Mouse (Mus musculus) gastrocnemius, postnatal 36 days (tissue): ENCODE results near the gene Diras2. TPM values are rescaled to one million over a fixed set of nuclear protein-coding genes. Genes with fewer than 3 reads are reported as not detected.

ENCODE experiments used
- DNase-seq, 2 experiments: peaks; one replicate each; pipeline ENCODE4 v3.0.0; 2022
- intact Hi-C: fragments of 180-260 bp; cut with DNase I; formaldehyde crosslinking; loops from one replicate; pipeline ENCODE4 v1.15.1; 2025
- total RNA-seq, 2 experiments: library from RNA; stranded (reverse); gene quantifications; 2 replicates each; pipeline ENCODE4 v1.2.3; 2021

The Diras2 gene
- total RNA-seq, 2 experiments from 2014 or later, result 0.05 to 0.10 TPM

- intact Hi-C loops, result no loop called here
- no peak for DNase-seq
These were observed 23.6 kb upstream of the Diras2 start for GRCm38 (mm10) chr13:52554722-52555121.

GRCm38 (mm10) chr13:52552822-52553477, 21.9 kb upstream of the Diras2 start:
- intact Hi-C loops, result no loop called here
- no peak for DNase-seq

GRCm38 (mm10) chr13:52551275-52551674, 20.2 kb upstream of the Diras2 start:
- intact Hi-C loops, result no loop called here
- DNase-seq, result no peak

- intact Hi-C loops, result no loop called here
- no peak for DNase-seq
These were observed 19.7 kb upstream of the Diras2 start for GRCm38 (mm10) chr13:52550690-52551193.

DNA sequence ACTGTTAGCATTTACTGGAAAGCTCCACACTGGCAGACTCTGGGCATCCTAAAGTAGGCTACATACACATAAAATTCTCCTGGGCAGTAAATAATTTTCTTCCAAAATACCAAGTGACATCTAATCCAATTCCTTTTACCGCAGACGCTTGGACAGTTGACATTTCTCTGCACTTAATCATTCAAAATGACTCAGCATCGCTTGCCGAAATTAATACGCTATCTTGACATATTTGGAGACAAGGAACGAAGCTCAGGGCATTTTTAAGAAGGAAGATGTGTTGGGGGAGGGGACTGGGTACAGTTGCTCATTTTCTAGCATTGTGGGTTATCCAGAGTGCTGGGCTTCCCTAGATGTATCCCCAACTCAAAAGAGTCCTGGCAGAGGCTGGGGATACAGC, 15.2 kb upstream of the Diras2 start:
- no peak for DNase-seq
- intact Hi-C loops, result no loop called here

- DNase-seq, result no peak
- intact Hi-C loops, result no loop called here
These were observed 11.6 kb upstream of the Diras2 start for GRCm38 (mm10) chr13:52542636-52543035.

- intact Hi-C loops, result no loop called here
- no peak for DNase-seq
These were observed 11.0 kb upstream of the Diras2 start for GRCm38 (mm10) chr13:52542036-52542526.

DNA sequence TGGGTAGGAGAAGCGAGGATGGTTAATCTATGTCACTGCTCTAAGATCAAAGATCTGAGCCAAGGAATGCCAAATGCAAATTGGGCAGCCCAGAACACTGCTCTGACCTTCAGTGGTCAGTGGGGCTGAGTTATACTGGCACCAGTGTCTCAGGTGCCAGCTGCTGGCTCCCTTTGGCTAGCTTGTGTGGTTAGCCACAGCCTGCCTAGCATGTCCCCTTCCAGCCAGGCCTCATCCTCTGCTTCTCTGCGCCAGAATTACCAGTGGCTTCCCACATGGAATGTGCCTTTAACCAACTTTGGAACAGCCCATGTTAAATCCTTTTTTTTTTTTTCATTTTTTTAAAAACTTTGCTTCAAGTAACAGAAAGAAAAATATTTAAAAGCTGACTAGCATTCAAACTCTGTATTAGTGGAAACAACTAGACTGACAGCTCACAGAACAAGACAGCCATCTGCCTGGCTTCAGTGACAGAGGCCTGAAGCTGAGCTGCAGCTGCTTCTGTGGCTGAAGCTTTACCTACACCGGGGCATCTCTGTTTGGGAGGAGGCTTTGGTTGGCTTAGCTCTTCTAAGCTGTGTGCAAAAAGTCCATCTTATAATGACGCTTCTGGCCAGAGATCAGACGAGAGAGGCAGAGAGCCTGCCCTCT, 10.4 kb upstream of the Diras2 start:
- intact Hi-C loops, result no loop called here
- no peak for DNase-seq

DNA sequence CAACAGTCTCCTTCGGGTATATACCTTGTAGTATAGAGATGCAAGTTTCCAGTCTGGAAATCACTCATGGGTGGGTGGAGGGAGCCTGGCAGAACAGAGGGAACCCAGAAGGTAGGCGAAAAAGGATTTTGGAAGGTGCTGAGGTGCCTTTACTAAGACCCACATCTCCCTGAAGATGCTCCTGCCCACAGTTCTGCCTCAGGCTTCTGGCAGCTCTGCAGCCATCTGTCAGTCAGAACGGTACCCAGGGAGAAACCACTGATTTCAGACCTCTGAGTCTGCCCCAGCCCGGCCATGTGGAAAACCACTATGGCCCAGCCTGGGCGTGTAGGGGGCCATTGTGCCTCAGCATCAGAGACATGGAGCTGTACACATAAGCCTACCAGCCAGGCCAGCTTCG, 8.4 kb upstream of the Diras2 start:
- DNase-seq, result no peak
- intact Hi-C loops, result loop anchor here (5.0 kb wide), 1 partner anchor 262 kb away; no protein-coding TSS in a partner anchor

DNA sequence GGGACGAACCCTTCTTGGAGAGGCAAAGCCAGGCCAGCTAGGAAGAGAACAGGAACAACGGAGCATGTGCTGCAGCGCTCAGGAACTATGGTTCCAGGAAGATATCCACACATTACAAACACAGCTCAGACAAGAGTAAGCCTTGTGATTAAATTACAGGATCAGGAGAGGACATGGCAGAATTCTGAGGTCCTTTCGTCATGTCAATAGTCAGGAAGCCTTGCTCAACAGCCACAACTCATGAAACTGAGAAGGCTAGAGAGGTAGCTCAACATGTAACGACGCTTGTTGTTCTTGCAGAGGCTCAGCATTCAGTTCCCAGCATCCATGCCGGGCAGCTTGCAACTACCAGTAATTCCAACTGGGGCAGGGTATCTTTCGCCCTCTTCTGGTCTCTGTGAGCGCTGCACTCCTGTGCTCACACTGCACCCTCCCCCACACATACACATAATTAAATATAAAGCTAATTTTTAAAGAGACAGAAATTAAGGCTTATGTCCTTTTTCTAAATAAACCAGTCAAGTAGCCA, 7.6 kb upstream of the Diras2 start:
- DNase-seq, result no peak
- intact Hi-C loops, result loop anchor here (5.0 kb wide), 1 partner anchor 261 kb away; no protein-coding TSS in a partner anchor

DNA sequence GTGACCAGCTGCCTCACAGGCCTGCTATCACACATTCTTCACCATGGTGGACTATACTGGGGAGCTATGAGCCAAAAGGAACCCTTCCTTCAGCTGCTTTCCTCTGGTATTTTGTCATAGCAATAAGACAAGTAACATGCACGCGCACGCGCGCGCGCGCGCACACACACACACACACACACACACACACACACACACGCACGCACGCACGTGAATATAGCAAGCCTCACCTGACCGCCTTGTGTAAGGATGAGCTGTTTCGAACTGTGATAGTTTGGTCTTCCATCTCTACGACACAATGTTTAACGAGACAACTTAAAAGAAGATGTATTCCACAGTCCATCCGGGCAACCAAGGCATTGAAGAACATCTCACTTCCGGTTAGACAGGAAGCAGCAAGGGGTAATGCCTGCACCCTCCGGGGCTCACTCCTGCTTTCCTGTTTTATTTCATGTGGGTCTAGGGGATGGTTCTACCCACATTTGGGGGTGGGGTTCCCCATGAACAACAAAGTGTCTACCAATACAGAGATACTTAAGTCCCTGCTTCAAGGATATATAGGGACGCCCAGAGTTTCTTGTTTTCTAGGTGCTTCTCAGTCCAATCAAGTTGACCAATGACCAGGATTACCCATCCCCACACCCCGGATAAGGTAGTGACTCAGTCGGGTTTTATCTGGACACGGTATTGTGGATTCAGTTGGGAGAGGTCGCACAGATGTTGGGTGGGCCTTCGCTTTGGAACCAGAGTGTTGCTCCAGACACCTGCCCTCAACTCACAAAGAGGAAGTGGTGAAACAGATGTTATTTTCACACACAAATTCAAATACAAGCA, 6.9 kb upstream of the Diras2 start:
- intact Hi-C loops, result loop anchor here (5.0 kb wide), 1 partner anchor 261 kb away; no protein-coding TSS in a partner anchor
- no peak for DNase-seq

- intact Hi-C loops, result loop anchor here (2.0 to 5.0 kb wide), 2 partner anchors 258 to 283 kb away; no protein-coding TSS in a partner anchor
- peak in 1 of 2 experiments; percentile 24 for DNase-seq
These were observed 4.5 kb upstream of the Diras2 start for GRCm38 (mm10) chr13:52535542-52535941.

GRCm38 (mm10) chr13:52533644-52534043, 2.6 kb upstream of the Diras2 start:
- no peak for DNase-seq
- intact Hi-C loops, result loop anchor here (2.0 to 5.0 kb wide), 2 partner anchors 281 to 696 kb away; no protein-coding TSS in a partner anchor

GRCm38 (mm10) chr13:52530008-52530945, 802 bp downstream of the Diras2 start:
- intact Hi-C loops, result loop anchor here (5.0 kb wide), 1 partner anchor 693 kb away; no protein-coding TSS in a partner anchor

GRCm38 (mm10) chr13:52529188-52529972, 1.7 kb downstream of the Diras2 start:
- intact Hi-C loops, result no loop called here
- DNase-seq, result no peak

More at GRCm38 (mm10) chr13:52530008-52530945, 802 bp downstream of the Diras2 start:
- peak; percentile 27 to 51 for DNase-seq

GRCm38 (mm10) chr13:52528786-52529185, 2.3 kb downstream of the Diras2 start:
- intact Hi-C loops, result no loop called here
- no peak for DNase-seq

DNA sequence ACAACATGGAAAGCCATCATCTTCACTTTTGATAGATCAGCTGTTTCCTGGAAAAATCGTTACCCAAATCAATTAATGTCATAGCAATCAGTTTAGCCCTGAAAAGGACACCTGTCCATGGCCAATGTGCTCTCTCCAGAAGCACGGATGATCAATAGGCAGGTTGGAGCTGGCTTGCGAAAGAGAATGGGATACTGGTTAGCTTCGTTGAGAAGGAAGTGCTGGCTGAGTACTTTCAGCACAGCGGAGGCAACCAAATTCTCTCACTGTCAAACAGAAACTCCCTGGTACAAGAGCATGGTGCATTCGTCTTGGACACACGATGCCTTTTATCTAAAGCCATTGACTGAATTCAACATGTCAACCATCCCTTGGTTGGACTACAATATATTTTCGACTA, 2.8 kb downstream of the Diras2 start:
- intact Hi-C loops, result no loop called here
- DNase-seq, result no peak

DNA sequence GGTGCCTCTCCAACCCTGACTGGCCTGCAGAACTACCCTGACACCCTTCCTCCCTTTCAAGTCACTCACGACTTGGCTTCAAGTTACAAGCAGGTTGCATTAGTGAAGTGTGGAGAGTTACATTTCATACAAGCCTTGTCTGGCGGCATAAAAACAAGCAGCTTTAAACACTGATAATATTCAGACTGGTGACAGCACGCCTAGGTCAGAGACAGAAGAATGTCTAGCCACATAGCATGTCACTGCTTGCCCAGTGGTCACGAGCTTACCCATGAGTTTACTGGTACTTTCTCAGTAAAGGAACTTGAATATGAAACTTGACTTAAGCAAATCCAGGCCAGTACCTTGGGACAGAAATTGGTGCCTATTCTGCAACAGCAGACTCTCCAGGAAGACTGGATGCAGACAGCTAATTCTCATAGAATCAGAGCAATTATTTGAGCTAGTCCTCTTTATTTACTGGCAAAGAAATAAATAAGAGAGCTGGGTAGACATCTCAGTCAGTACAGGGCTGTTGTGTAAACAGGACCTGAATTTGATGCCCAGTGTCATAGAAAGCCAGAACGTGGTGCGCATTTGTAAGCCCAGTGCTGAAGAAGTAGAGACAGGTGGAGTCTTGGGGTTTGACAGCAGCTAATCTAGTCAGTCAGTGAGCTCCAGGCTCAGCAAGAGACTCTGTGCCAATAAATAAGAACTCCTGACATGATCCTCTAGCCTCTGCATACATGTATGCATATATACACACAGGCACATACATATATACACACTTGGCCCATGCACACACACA, 4.6 kb downstream of the Diras2 start:
- no peak for DNase-seq
- intact Hi-C loops, result no loop called here
